Mouse (Mus musculus) liver, adult 2 months (tissue): ENCODE results near the gene Lin9. TPM values are rescaled to one million over a fixed set of nuclear protein-coding genes. Genes with fewer than 3 reads are reported as not detected.

Experiments
- DNase-seq: peaks from one replicate; pipeline ENCODE4 v3.0.0-alpha.2; 2011; ENCODE audit warnings: low read depth, low spot score; ENCODE audit errors: extremely low read depth
- H3K27ac ChIP-seq: fragments of 200-500 bp; replicated peaks from 2 replicates; pipeline ENCODE4 v1.5.1; 2012; ENCODE audit warnings: low read depth, mild to moderate bottlenecking, control low read depth, inconsistent platforms, low read length; ENCODE audit not compliant: insufficient read depth
- H3K27me3 ChIP-seq: fragments of 200-500 bp; 2 replicates; pipeline ENCODE4 v1.6.1; 2012; ENCODE audit warnings: mild to moderate bottlenecking, moderate library complexity, low read length, inconsistent platforms; ENCODE audit not compliant: control insufficient read depth, insufficient read depth
- H3K36me3 ChIP-seq: fragments of 200-500 bp; 2 replicates; pipeline ENCODE4 v1.6.1; 2012; ENCODE audit warnings: low read length, inconsistent platforms; ENCODE audit not compliant: control insufficient read depth, insufficient read depth
- H3K4me1 ChIP-seq: fragments of 200-500 bp; 2 replicates; pipeline ENCODE4 v1.6.1; 2011; ENCODE audit warnings: low read length; ENCODE audit not compliant: control insufficient read depth, insufficient read depth
- H3K4me3 ChIP-seq: fragments of 200-500 bp; 2 replicates; pipeline ENCODE4 v1.5.1; 2011; ENCODE audit warnings: low read depth, mild to moderate bottlenecking, control low read depth, low read length, moderate library complexity; ENCODE audit not compliant: insufficient read depth
- H3K79me2 ChIP-seq: fragments of 200-500 bp; 2 replicates; pipeline ENCODE4 v1.6.1; 2012; ENCODE audit warnings: inconsistent platforms, mild to moderate bottlenecking, low read length, moderate library complexity; ENCODE audit not compliant: control insufficient read depth, insufficient read depth
- H3K9ac ChIP-seq: fragments of 200-500 bp; 2 replicates; pipeline ENCODE4 v1.6.1; 2012; ENCODE audit warnings: low read depth, mild to moderate bottlenecking, control low read depth, inconsistent platforms, low read length
- CTCF ChIP-seq: fragments of 200-500 bp; IDR thresholded peaks from 2 replicates; pipeline ENCODE4 v1.5.1; 2011; ENCODE audit warnings: low read depth, low read length, control low read depth
- POLR2A ChIP-seq: fragments of 200-500 bp; IDR thresholded peaks from 2 replicates; pipeline ENCODE4 v1.6.1; 2011; ENCODE audit warnings: low read length, control low read depth; ENCODE audit not compliant: insufficient read depth; ENCODE audit errors: extremely low read depth
- WGBS: fragments of 180-500 bp; shearing (Covaris S2); methylation state at CpG from one replicate; pipeline ENCODE4 v1.1.7; 2018; 5-methylcytosine and 5-hydroxymethylcytosine counted together
- polyA plus RNA-seq: library from polyadenylated mRNA; depleted of rRNA; stranded (reverse); fragments of >200 nt; gene quantifications from 2 replicates; pipeline ENCODE4 v1.2.3, GENCODE M21; 2012
- total RNA-seq: library from RNA; depleted of rRNA; stranded (reverse); fragments of >200 nt; gene quantifications from 2 replicates; pipeline ENCODE4 v1.2.3, GENCODE M21; 2014

Gene Lin9
- total and polyA plus RNA-seq, 2 experiments = 1.2 to 3.7 TPM

DNA sequence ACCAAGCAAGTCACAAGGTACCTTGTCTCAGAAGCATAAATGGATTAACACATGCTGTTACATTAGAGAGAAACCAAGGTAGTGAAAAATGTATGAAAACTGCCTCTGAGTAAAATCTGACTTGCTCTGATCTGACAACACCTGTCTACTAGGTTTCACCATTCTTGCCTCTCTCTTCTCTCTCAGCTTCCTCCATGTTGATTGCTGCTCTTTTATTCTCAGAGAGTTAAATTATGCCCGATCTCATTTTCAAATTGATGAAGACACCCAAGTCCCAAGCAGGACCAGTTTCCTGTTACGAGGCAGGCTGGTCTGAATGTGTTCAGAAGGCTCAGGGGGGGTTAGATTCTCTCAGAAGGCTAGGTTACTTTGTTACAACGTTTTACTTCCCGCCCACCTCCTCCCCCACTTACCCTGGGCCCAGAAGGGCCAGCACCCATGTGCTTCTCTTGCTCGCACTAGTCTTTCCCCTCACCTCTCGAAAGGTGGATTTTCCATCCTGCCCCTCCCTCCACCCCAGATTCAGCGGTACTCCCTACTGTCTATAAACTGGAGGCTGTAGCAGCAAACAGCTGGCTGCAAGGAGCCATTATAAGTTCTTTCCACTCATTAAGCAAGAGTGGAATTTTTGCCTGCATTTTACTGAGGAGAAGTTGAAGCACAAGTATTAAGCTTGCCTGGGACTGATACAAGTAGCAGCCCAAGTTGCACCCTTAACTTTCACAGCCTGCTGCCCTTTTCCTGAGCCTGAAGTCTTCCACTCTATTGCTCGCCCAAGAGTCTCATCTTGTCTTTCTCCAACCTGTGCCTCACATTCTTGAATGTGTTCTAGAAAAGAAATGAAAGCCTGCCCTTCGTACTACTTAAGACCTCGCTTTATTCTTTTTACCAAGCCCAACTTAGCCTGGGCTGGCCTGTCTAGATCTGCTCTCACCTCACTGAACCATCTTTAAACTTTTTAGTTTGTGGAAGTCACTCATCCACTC is 1.2 kb upstream of the Lin9 start:
- no peak overlapping the region for H3K4me3 ChIP-seq
- no peak overlapping the region for H3K9ac ChIP-seq
- no peaks in the 10 kb centered on the region for H3K36me3 ChIP-seq
- no peak overlapping the region for H3K27ac ChIP-seq
- TF ChIP-seq POLR2A (no peak), CTCF (no peak)
- no peak for DNase-seq
- 88% methylated on average over 10 of the region's 10 CpGs for WGBS
- H3K27me3 ChIP-seq = no peaks in the 10 kb centered on the region
- H3K4me1 ChIP-seq = peaks cover 3% of the 10 kb centered on the region; the same call in 1 of the 2 replicates
- peaks cover 4% of the 10 kb centered on the region; the same call in 1 of the 2 replicates for H3K79me2 ChIP-seq

DNA sequence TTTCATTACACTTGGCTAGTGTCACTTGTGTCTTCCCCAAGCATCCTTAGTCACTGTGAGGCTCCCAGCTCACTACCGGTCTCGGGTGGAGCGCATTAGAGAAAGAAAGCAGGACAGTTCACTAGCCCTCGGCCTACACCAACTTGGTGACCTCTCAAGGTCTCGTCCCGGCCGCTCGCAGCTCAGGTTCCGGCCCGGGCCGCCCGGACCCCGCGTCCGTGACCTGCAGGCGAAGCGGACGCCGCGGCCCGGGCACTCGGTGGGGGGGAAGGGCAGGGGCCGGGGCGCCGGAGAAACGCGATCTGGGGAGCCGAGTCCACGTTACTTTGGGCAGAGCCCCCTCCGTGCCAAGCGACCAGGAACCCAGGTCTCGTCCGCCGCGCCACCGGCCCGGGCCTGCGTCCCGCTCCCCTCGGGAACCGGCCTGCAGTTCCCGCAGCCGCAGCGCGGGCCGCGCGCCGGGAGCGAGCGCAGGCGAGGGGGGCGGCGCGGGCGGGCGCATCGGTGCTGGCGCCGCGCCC is 285 bp upstream of the Lin9 start:
- TF ChIP-seq CTCF (peak; percentile 26; the same call in 1 of the 2 replicates), POLR2A (no peak)
- peaks cover 4% of the 10 kb centered on the region; the same call in 1 of the 2 replicates for H3K79me2 ChIP-seq
- no peak overlapping the region for H3K27ac ChIP-seq
- peak overlapping the region; percentile 98 for H3K4me3 ChIP-seq
- no peaks in the 10 kb centered on the region for H3K27me3 ChIP-seq
- peak overlapping the region; percentile 76 for H3K9ac ChIP-seq
- no peaks in the 10 kb centered on the region for H3K36me3 ChIP-seq
- WGBS = under 1% methylated on average over 53 of the region's 61 CpGs
- H3K4me1 ChIP-seq = peaks cover 3% of the 10 kb centered on the region; the same call in 1 of the 2 replicates
- peak; percentile 15 for DNase-seq

DNA sequence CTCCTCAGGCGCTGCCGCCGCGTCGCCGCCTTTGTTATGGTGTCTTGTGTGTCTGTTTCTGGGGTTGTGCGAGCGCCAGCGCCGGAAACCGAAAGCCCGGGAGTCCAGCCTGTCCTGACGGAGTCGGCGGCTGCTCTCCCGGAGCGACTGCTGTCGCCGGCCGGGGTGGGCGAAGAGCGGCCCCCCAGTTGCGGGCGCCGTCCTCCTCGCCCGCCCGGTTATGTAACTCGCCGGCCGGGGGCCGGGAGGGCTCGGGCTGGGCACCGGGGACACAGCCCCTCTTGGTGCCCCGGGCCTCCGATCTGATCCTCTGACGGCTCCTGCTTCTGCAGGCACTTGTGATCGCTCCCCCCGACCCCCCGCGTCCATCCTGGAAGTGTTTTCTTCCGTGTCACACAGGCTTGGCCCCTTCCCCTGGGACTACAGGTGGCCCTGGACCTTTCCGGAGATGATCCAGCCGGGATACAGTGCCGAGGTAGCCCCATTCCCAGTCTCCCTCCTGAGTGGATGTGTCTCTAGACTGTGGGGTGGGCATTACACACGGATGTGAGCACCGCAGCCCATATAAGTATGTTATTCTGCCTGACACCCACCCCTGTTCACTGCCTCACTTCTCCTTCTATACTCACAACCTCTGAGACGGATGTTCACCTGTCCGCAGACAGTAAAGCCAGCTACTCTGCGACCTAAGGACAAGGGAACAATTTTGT is 723 bp downstream of the Lin9 start:
- peak overlapping the region; percentile 58 for H3K27ac ChIP-seq
- TF ChIP-seq POLR2A = no peak
- no peak for TF ChIP-seq CTCF
- no peak for DNase-seq
- H3K4me3 ChIP-seq = peak overlapping the region; percentile 98
- no peaks in the 10 kb centered on the region for H3K27me3 ChIP-seq
- no peaks in the 10 kb centered on the region for H3K36me3 ChIP-seq
- 1% methylated on average over 50 of the region's 50 CpGs for WGBS
- peaks cover 4% of the 10 kb centered on the region; the same call in 1 of the 2 replicates for H3K79me2 ChIP-seq
- peak overlapping the region; percentile 98 for H3K9ac ChIP-seq
- peaks cover 3% of the 10 kb centered on the region; the same call in 1 of the 2 replicates for H3K4me1 ChIP-seq

DNA sequence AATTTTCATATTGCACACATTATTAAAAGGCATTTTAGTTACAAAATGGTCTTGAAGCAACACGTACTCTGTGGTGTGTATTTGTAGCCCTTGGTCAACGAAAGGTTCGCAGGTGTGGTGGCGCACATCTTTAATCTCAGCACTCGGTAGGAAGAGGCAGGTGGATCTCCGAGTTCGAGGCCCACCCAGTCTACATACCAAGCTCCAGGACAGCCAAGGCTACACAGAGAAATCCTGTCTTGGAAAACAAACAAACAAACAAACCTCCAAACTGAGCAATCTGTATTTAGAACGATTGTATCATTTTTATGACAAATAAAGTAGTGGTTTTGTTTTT is 1.2 kb downstream of the Lin9 start:
- DNase-seq = no peak
- 68% methylated on average over 8 of the region's 8 CpGs for WGBS
- H3K27ac ChIP-seq = no peak overlapping the region
- no peak overlapping the region for H3K9ac ChIP-seq
- peaks cover 3% of the 10 kb centered on the region; the same call in 1 of the 2 replicates for H3K4me1 ChIP-seq
- H3K4me3 ChIP-seq = no peak overlapping the region
- TF ChIP-seq CTCF (no peak), POLR2A (no peak)
- no peaks in the 10 kb centered on the region for H3K27me3 ChIP-seq
- H3K79me2 ChIP-seq = peaks cover 4% of the 10 kb centered on the region; the same call in 1 of the 2 replicates
- H3K36me3 ChIP-seq = no peaks in the 10 kb centered on the region

DNA sequence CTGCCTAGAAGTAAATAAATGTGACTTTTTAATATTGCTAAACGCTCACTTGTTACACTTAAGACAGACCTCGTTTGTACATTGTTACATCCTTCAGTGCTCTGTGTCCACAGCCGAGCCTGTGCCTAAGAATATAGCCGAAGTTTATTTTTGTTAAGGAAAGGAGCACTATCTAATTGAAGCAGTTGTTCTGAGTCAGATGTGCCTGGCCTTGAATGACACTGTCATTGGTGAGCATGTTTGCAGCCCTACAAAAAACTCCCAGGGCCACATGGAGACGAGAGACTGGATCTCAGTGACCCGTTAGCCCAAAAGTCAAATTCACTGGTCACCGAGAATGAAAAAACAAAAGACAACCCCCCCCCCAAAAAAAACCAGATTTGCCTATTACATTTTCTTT is 50.3 kb downstream of the Lin9 start:
- Histone ChIP-seq H3K4me1 (no peaks in the 10 kb centered on the region), H3K4me3 (no peak overlapping the region), H3K36me3 (peaks cover 5% of the 10 kb centered on the region), H3K79me2 (no peaks in the 10 kb centered on the region), H3K9ac (no peak overlapping the region), H3K27ac (no peak overlapping the region), H3K27me3 (0 out of 2 replicates have a peak, but pooled peaks cover 2% of the 10 kb centered on the region)
- no peak for DNase-seq
- TF ChIP-seq CTCF (no peak), POLR2A (no peak)
- 95% methylated on average over 7 of the region's 7 CpGs for WGBS
